Mouse (Mus musculus) lung, embryonic 14.5 days (tissue): ENCODE measurements at regions not wholly inside any gene's neighbourhood (a gene's known extent, or its start where the extent isn't known, plus 50 kb on each side); places are given as distances from the start of the nearest gene placed in this dataset.

Source experiments
- ATAC-seq: fragments of 200-750 bp; cut with Nextera tagmentation; 2 replicates; pipeline ENCODE4 v1.8.0; 2017; ENCODE audit warnings: mild to moderate bottlenecking, moderate TSS enrichment, moderate library complexity; ENCODE audit not compliant: insufficient read depth
- DNase-seq: peaks from one replicate; pipeline ENCODE4 v3.0.0-alpha.2; 2015
- H3K27ac ChIP-seq: fragments of 300-500 bp; sonication (generic); 2 replicates; pipeline ENCODE4 v1.5.1; 2014; ENCODE audit warnings: low read depth, mild to moderate bottlenecking, moderate library complexity
- H3K27me3 ChIP-seq: fragments of 300-500 bp; sonication (generic); 2 replicates; pipeline ENCODE4 v1.6.1; 2014; ENCODE audit warnings: low read length, control low read depth; ENCODE audit not compliant: insufficient read depth
- H3K36me3 ChIP-seq: fragments of 300-500 bp; sonication (generic); 2 replicates; pipeline ENCODE4 v1.6.1; 2014; ENCODE audit warnings: control low read depth; ENCODE audit not compliant: insufficient read depth
- H3K4me1 ChIP-seq: fragments of 300-500 bp; sonication (generic); 2 replicates; pipeline ENCODE4 v1.6.1; 2014; ENCODE audit warnings: antibody characterized with exemption, control low read depth; ENCODE audit not compliant: insufficient read depth
- H3K4me2 ChIP-seq: fragments of 300-500 bp; sonication (generic); 2 replicates; pipeline ENCODE4 v1.6.1; 2014; ENCODE audit warnings: mild to moderate bottlenecking
- H3K4me3 ChIP-seq: fragments of 300-500 bp; sonication (generic); 2 replicates; pipeline ENCODE4 v1.5.1; 2014; ENCODE audit warnings: low read depth, low read length
- H3K9ac ChIP-seq: fragments of 300-500 bp; sonication (generic); 2 replicates; pipeline ENCODE4 v1.6.1; 2014
- H3K9me3 ChIP-seq: fragments of 300-500 bp; sonication (generic); 2 replicates; pipeline ENCODE4 v1.6.1; 2016; ENCODE audit warnings: low read depth, low read length, control low read depth
- CTCF ChIP-seq: IDR thresholded peaks from 2 replicates; pipeline ENCODE4 v1.5.1; 2016; ENCODE audit warnings: antibody characterized with exemption, low read depth
- WGBS: fragments of 180-500 bp; shearing (Covaris S2); extraction: QIAGEN DNeasy Blood & Tissue Kit; methylation state at CpG from one replicate; pipeline ENCODE4 v1.1.7; 2014; 5-methylcytosine and 5-hydroxymethylcytosine counted together

GRCm38 (mm10) chr2:173351831-173352755, 75.8 kb upstream of the Pmepa1 start:
- ATAC-seq (peak; percentile 90), DNase-seq (peak; percentile 95)
- 21% methylated on average over 18 of the region's 18 CpGs for WGBS
- Histone ChIP-seq H3K4me1 (peaks cover 25% of the 10 kb centered on the region; the same call in 1 of the 2 replicates), H3K9ac (no peak overlapping the region), H3K4me3 (no peak overlapping the region), H3K27me3 (no peaks in the 10 kb centered on the region), H3K27ac (peak overlapping the region; percentile 83), H3K36me3 (no peaks in the 10 kb centered on the region), H3K4me2 (peak overlapping the region; percentile 41; the same call in 1 of the 2 replicates), H3K9me3 (no peaks in the 10 kb centered on the region)
- no peak for TF ChIP-seq CTCF

- DNase-seq (no peak), ATAC-seq (no peak)
- H3K36me3 ChIP-seq, result no peaks in the 10 kb centered on the region
- H3K9ac ChIP-seq, result no peak overlapping the region
- no peaks in the 10 kb centered on the region for H3K27me3 ChIP-seq
- H3K9me3 ChIP-seq, result no peaks in the 10 kb centered on the region
- H3K27ac ChIP-seq, result peak overlapping the region; percentile 83
- no peak overlapping the region for H3K4me3 ChIP-seq
- peak overlapping the region; percentile 18; the same call in 1 of the 2 replicates for H3K4me2 ChIP-seq
- 16% methylated on average over 3 of the region's 3 CpGs for WGBS
- no peak for TF ChIP-seq CTCF
- H3K4me1 ChIP-seq, result peaks cover 25% of the 10 kb centered on the region; the same call in 1 of the 2 replicates
These were observed 76.4 kb upstream of the Pmepa1 start for GRCm38 (mm10) chr2:173352756-173353139.

- Histone ChIP-seq H3K9me3 (no peaks in the 10 kb centered on the region), H3K4me2 (no peak overlapping the region), H3K4me3 (no peak overlapping the region), H3K36me3 (no peaks in the 10 kb centered on the region), H3K9ac (no peak overlapping the region), H3K27ac (peak overlapping the region; percentile 83), H3K4me1 (peaks cover 25% of the 10 kb centered on the region; the same call in 1 of the 2 replicates), H3K27me3 (no peaks in the 10 kb centered on the region)
- no peak for ATAC-seq
- 64% methylated on average over 16 of the region's 16 CpGs for WGBS
- no peak for TF ChIP-seq CTCF
- peak; percentile 9 for DNase-seq
These were observed 77.3 kb upstream of the Pmepa1 start for GRCm38 (mm10) chr2:173353435-173354241.

GRCm38 (mm10) chr2:173356786-173357185, 80.5 kb upstream of the Pmepa1 start:
- Histone ChIP-seq H3K4me2 (no peak overlapping the region), H3K27ac (no peak overlapping the region), H3K4me1 (peaks cover 16% of the 10 kb centered on the region; the same call in 1 of the 2 replicates), H3K9ac (no peak overlapping the region), H3K9me3 (no peaks in the 10 kb centered on the region), H3K27me3 (no peaks in the 10 kb centered on the region), H3K4me3 (no peak overlapping the region), H3K36me3 (no peaks in the 10 kb centered on the region)
- no peak for TF ChIP-seq CTCF
- ATAC-seq (no peak), DNase-seq (no peak)
- WGBS, result 74% methylated on average over 5 of the region's 5 CpGs

- Histone ChIP-seq H3K27me3 (peaks cover 5% of the 10 kb centered on the region; the same call in 1 of the 2 replicates), H3K36me3 (no peaks in the 10 kb centered on the region), H3K4me2 (peak overlapping the region; percentile 44), H3K27ac (no peak overlapping the region), H3K9me3 (no peaks in the 10 kb centered on the region), H3K4me1 (peaks cover 2% of the 10 kb centered on the region; the same call in 1 of the 2 replicates), H3K4me3 (no peak overlapping the region), H3K9ac (no peak overlapping the region)
- WGBS, result 12% methylated on average over 24 of the region's 24 CpGs
- peak; percentile 36 for DNase-seq
- ATAC-seq, result no peak
- TF ChIP-seq CTCF, result no peak
These were observed 89.3 kb upstream of the Pmepa1 start for GRCm38 (mm10) chr2:173365441-173366166.

- no peak overlapping the region for H3K27ac ChIP-seq
- no peak for DNase-seq
- H3K9me3 ChIP-seq, result no peaks in the 10 kb centered on the region
- no peak overlapping the region for H3K4me3 ChIP-seq
- H3K9ac ChIP-seq, result no peak overlapping the region
- WGBS, result 61% methylated on average over 11 of the region's 11 CpGs
- H3K36me3 ChIP-seq, result no peaks in the 10 kb centered on the region
- ATAC-seq, result no peak
- TF ChIP-seq CTCF, result no peak
- peaks cover 2% of the 10 kb centered on the region; the same call in 1 of the 2 replicates for H3K4me1 ChIP-seq
- H3K27me3 ChIP-seq, result peaks cover 5% of the 10 kb centered on the region; the same call in 1 of the 2 replicates
- H3K4me2 ChIP-seq, result no peak overlapping the region
These were observed 90.4 kb upstream of the Pmepa1 start for GRCm38 (mm10) chr2:173366734-173367133.
